Mouse (Mus musculus) cerebellum, postnatal 4 days (tissue): Measurements from ENCODE around the gene Mctp1.
"Not testable (repeated sequence)": the region's sequence is repeated elsewhere in the genome, so short reads cannot be mapped to it uniquely, and the experiment has no call there.

Experiments
- DNase-seq, 2 experiments: peaks; one replicate each; pipeline ENCODE4 v3.0.0; 2022; ENCODE audit warnings: low spot score in 2 of 2, mixed read lengths in 1 of 2

Gene Mctp1

DNA sequence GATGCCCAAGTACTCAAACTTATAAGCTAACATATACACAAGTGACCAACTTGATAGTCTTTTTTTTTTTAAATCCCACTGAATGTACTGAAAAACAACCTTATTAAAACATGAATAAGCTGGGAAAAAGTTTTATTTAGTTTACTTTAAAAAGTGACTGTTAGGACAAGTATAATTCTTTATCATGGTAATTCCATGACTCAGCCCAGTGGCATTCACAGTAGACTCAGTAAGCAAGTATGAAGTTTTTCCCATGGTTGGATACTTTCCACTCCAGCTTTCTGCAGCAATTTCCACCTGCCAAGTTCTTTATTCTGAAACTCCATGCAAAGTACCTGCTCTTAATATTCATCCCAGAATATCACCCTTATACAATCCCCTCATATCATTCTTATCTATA, 97.3 kb downstream of the Mctp1 start:
- DNase-seq, result no peak

DNA sequence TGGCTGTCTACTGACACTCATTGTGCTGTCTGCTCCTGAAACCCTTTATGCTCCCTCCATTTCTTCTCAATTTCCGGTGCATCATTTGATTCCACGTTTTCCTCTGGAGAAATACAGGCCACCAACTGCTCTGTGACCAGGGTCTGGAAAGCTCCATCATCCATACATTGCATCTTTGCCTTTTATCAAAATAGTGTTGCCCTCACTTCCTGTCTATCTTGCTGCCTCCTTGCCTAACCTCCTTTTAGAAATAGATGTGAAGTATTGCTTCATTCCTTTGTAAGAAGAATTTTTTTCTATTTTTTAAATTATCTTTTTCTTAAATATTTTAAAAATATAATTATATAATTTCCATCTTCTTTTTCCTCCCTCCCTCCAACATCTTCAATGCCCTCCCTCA, 98.7 kb downstream of the Mctp1 start:
- no peak for DNase-seq

DNA sequence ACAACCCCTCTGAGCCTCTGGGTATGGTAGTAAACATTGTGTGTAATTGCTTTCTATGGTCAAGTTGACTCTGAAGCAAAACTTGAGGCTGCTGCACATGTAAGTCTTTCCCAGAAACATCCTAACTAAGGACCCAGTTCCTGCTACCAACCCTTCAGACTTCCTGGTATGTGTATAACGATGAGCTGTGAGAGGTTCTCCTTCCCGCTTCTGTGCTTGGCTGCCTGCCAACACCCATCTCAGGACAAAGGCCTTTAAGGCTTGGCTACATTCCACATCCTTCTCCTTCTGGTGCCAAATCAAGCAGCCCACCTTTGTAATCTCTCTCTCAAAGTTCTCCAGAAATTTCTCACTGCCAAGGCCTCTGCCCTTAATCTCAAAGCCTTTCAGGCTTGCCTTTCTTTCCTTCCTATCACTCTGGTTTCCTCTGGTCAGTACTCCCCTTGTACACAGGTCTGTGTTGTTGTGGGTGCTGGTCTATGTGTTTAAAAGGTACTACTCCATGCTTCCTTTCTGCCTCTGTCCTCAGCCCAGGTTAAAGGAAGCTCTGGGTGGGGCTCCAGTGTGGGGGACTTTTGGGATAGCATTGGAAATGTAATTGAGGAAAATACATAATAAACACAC, 99.9 kb downstream of the Mctp1 start:
- peak in 1 of 2 experiments; percentile 5 for DNase-seq

DNA sequence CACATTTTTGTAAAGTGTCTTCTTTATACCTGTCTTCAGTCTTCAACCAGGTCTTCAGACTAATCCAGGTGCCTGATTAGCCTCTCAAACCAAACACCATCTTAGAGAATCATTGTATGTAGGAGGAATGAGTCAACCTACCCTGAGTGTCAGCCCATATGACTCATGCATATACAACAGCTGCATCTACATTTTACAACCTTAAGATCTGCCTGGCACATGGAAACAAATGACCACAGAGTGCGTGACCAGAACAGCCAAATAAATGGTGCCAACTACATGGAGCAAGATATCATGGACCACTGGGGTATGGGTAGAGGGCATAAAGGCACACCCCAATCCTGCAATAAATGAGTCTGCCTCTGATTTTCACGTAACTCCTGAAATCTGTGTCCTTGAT, 131.6 kb downstream of the Mctp1 start:
- DNase-seq, result no peak

- DNase-seq, result no peak
Observed at GRCm38 (mm10) chr13:76523170-76523569, 138.8 kb downstream of the Mctp1 start.

- no peak for DNase-seq
Observed at GRCm38 (mm10) chr13:76527326-76527725, 143.0 kb downstream of the Mctp1 start.

DNA sequence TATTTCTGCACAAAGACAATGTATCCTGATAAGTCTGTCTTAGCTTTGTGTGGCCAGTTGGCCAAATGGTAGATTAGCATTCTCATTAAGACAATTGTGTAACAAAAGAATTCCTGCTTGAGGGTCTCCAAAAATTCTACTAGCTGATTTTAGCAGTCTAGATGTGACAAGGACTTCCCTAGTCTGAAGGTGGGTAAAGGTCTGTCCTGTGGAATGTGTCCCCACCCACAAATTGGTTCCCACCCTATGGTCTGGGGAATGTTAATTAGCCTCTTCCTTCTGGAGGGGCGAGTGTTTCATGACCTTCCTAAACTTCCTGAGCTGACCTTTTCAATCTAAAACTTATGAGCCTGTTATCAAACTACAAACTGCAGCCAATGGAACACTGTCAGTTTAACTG, 143.4 kb downstream of the Mctp1 start:
- DNase-seq, result no peak

DNA sequence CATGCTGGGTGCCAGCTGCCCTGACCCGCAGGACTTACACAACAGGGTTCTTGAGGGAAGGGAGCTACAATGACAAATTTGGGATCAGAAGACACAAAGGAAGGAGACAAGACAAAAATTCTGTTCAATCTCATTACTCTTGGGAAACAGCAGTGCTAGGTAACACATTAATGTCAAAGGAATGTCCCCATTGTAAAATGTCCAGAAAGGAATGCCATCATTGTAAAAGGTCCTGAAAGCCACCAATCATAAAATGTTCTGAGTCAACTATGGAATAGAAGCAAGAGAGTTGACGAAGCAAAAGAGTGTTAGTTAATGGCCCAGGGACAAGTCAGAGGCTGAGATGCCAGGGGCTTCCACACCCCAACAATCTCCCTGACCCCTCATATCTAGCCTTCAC, 145.6 kb downstream of the Mctp1 start:
- no peak for DNase-seq

DNA sequence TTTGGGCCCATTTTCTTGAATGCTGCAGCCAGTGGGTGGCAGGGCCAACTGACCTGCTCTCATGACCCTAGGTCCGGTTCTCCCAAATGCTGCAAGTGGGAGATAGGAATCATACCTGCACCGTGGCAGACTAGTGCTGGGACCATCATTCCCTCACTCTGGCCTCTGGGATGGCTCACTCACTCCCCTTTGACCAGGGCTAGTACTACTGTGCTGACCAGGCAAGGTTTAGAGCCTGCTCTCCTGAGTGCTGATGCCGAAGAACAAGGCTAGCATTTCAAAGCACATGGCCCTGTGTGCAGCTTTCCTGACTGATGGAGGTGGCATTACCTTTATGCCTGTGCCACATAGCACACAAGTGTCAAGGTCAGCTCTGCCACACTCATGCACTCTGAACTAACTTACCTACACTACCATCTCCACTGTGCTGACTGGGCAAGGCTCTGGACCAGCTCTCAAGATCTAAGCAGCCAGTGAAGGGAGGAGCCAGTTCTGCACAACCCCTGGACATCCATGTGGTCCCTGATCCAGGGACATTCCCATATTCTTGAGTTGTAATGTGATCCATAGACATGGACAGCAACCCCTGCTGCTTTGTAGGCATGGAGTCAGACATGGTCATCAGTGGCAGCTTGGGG, 146.7 kb downstream of the Mctp1 start:
- DNase-seq, result no peak

DNA sequence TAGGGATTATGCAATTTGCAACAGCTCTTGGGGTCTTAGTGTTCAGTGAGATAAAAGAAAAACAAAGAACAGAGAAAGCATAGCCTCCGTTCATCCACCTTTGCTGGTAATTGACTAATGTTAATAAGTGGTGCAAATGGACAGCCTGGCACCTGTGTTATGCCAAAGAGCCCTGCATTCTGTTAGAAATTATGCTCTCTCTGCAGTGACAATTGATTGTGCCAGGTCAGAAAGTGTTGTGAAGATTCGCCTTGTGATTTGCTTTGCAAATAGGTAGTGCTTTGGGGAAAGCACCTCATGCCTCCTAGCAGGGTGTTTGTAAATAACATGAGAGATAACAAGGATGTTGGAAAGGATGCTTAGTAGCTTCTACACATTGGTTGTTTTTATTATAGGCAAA, 163.5 kb downstream of the Mctp1 start:
- DNase-seq, result no peak

- DNase-seq, result no peak
Observed at GRCm38 (mm10) chr13:76560918-76561317, 176.6 kb downstream of the Mctp1 start.

DNA sequence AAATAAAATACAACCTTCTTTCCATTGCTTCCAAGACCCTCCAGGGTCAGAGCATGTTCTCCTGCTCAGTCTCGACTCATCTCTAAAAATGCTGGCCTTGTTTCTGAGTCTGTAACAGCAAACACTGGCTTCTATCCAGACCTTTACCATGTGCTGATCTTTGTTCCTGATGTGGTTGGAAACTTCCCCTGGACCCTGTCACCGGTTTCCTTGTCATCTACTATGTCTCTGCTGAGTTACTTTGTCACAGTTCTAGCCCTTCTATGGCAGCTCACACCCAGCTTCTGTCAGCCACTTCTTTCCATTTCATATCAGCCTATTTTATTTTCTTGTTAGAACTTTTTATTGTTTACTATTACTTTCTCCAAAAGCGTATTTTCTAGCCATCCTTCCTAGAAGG, 177.3 kb downstream of the Mctp1 start:
- no peak for DNase-seq

GRCm38 (mm10) chr13:76564061-76564460, 179.7 kb downstream of the Mctp1 start:
- no peak for DNase-seq

- DNase-seq, result no peak
Observed at GRCm38 (mm10) chr13:76566024-76566423, 181.7 kb downstream of the Mctp1 start.

GRCm38 (mm10) chr13:76567448-76567847, 183.1 kb downstream of the Mctp1 start:
- DNase-seq, result no peak

- DNase-seq, result no peak
Observed at GRCm38 (mm10) chr13:76568569-76569211, 184.4 kb downstream of the Mctp1 start.

DNA sequence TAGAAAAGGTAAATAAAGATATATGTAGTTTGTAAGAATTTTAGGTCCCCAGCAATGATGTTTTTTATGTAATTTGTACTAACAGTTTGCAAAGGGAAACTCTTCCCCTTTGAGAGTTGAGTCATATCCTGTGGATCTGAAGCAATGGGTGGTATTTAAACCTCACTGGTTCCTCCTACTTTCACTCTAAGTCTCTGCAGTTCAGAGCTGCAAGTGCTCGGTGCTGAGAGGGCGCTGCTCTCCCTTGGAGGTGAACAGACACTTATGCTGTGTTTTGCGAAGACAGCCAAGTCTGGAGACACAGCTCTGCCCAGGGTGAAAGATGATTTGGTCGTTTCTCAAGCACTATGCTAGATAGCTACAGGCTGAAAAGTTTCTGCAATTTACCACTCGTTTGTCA, 195.1 kb downstream of the Mctp1 start:
- no peak for DNase-seq

- DNase-seq, result no peak
Observed at GRCm38 (mm10) chr13:76585447-76585846, 201.1 kb downstream of the Mctp1 start.

- DNase-seq, result not testable (repeated sequence)
Observed at GRCm38 (mm10) chr13:76590709-76591108, 206.4 kb downstream of the Mctp1 start.

GRCm38 (mm10) chr13:76591189-76591588, 206.9 kb downstream of the Mctp1 start:
- no peak for DNase-seq

- DNase-seq, result no peak
Observed at GRCm38 (mm10) chr13:76591692-76592091, 207.4 kb downstream of the Mctp1 start.

DNA sequence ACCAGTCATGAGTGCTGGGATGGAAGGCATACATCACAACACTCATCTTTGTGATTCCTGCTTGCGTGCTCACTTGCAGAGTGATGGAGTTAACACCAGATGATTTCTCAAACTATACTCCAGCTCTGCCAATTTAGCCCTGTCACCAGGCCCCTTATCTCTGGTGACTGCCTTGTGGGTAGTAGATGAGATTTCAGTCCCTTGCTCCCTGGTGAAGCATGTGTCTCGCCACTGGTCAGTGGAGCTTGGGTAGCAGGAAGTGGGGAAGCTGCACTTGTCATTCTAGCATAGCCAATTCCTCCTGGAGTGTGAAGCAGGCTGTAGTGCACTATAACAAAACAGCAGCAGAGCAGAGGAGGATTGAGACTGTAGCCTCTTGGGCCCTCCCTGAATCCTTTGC, 208.6 kb downstream of the Mctp1 start:
- DNase-seq, result no peak

GRCm38 (mm10) chr13:76597005-76597404, 212.7 kb downstream of the Mctp1 start:
- DNase-seq, result no peak
